Mouse (Mus musculus): ENCODE results near the gene Prr36. TPM values are rescaled to one million over a fixed set of nuclear protein-coding genes. Genes with fewer than 3 reads are reported as not detected.
A peak's percentile ranks its signal among the peaks of the same experiment; 100 is the strongest.

Gene Prr36
- polyA plus RNA-seq, 1 experiment from 2014 or later, result 4.4 TPM

DNA sequence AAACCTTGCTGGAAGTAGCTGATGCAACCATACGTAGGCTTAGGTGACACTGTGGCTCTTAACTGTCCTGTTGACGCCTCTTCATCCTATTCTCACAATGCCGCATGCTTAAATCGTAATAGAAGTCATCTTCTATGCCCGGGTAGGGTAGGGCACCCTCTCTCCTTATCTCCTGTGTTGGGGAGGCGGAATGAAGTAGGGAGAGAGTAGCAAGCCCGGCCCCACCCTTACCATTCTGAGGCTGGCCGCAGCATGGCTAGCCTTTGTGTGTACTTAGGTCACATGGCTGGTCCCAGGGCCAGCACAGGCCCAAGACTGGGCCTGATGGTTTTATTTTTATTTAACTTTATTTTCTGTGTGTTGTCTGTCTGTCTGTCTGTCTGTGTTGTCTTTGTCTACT is 30.0 kb upstream of the Prr36 start:
- H3K36me3 ChIP-seq (ENCODE audit: control insufficient read depth, insufficient read depth, low read length), result peaks cover 32% of the 10 kb centered on the region
- H3K4me1 ChIP-seq (replicated peaks; ENCODE audit: control insufficient read depth, insufficient read depth, low read length), result peaks cover 6% of the 10 kb centered on the region; the same call in 1 of the 2 replicates
- no peak overlapping the region for H3K27ac ChIP-seq (ENCODE audit: low read length)
- H3K27me3 ChIP-seq (ENCODE audit: control insufficient read depth, insufficient read depth, low read depth, low read length), result no peaks in the 10 kb centered on the region
- H3K4me2 ChIP-seq (ENCODE audit: low read depth, low read length), result no peak overlapping the region
- ATAC-seq (ENCODE audit: low read depth), result no peak
- WGBS, result 84% methylated on average over 8 of the region's 8 CpGs
- H3K9ac ChIP-seq (ENCODE audit: low read length), result no peak overlapping the region
- H3K4me3 ChIP-seq (ENCODE audit: low read length), result no peak overlapping the region
- no peaks in the 10 kb centered on the region for H3K9me3 ChIP-seq (ENCODE audit: control insufficient read depth, low read length)

DNA sequence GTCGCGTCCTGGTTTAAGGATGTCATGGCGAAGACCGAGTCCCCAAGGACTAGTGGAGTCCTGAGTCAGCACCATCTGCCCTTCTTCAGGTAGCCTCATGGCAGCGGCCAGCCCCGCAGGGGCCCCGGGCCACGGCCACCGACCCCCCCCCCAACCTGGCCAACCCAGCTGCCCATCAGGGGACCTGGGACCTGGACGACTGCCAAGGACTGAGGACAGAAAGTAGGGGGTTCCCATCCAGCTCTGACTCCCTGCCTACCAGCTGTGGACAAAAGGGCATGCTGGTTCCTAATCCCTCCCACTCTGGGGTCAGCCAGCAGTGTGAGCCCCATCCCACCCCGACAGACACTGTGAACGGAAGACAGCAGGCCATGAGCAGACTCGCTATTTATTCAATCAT is 28.5 kb upstream of the Prr36 start:
- no peak overlapping the region for H3K27ac ChIP-seq (ENCODE audit: low read length)
- no peaks in the 10 kb centered on the region for H3K27me3 ChIP-seq (ENCODE audit: control insufficient read depth, insufficient read depth, low read depth, low read length)
- H3K4me1 ChIP-seq (replicated peaks; ENCODE audit: control insufficient read depth, insufficient read depth, low read length), result peaks cover 8% of the 10 kb centered on the region
- H3K4me2 ChIP-seq (ENCODE audit: low read depth, low read length), result no peak overlapping the region
- H3K9ac ChIP-seq (ENCODE audit: low read length), result no peak overlapping the region
- H3K9me3 ChIP-seq (ENCODE audit: control insufficient read depth, low read length), result no peaks in the 10 kb centered on the region
- 93% methylated on average over 11 of the region's 13 CpGs for WGBS
- peaks cover 32% of the 10 kb centered on the region for H3K36me3 ChIP-seq (ENCODE audit: control insufficient read depth, insufficient read depth, low read length)
- H3K4me3 ChIP-seq (ENCODE audit: low read length), result no peak overlapping the region
- no peak for ATAC-seq (ENCODE audit: low read depth)

DNA sequence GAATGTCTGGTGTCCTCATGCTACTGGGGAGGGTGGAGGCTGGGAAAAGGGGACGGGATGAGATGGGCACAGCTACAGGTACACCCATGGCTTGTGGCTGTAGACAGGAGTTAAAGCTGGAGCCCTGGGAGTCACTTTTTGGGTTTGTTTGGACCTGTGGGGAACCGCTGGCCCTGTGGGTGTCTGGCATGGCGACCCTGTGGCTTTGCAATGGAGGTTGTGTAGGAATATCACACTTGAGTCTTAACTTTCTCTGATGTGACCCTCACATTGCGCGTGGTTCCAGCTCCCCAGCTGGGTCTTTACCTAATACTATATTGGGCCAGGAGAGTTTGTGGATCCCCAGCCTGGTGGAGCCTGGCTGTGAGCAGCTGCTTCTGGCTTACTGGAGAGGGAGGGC is 27.8 kb upstream of the Prr36 start:
- Histone ChIP-seq H3K27me3 (ENCODE audit: control insufficient read depth, insufficient read depth, low read depth, low read length) (no peaks in the 10 kb centered on the region), H3K4me2 (ENCODE audit: low read depth, low read length) (no peak overlapping the region), H3K9ac (ENCODE audit: low read length) (no peak overlapping the region), H3K36me3 (ENCODE audit: control insufficient read depth, insufficient read depth, low read length) (peaks cover 32% of the 10 kb centered on the region), H3K4me3 (ENCODE audit: low read length) (no peak overlapping the region), H3K4me1 (replicated peaks; ENCODE audit: control insufficient read depth, insufficient read depth, low read length) (peaks cover 12% of the 10 kb centered on the region), H3K9me3 (ENCODE audit: control insufficient read depth, low read length) (no peaks in the 10 kb centered on the region), H3K27ac (ENCODE audit: low read length) (no peak overlapping the region)
- ATAC-seq (ENCODE audit: low read depth), result no peak
- 95% methylated on average over 5 of the region's 5 CpGs for WGBS

DNA sequence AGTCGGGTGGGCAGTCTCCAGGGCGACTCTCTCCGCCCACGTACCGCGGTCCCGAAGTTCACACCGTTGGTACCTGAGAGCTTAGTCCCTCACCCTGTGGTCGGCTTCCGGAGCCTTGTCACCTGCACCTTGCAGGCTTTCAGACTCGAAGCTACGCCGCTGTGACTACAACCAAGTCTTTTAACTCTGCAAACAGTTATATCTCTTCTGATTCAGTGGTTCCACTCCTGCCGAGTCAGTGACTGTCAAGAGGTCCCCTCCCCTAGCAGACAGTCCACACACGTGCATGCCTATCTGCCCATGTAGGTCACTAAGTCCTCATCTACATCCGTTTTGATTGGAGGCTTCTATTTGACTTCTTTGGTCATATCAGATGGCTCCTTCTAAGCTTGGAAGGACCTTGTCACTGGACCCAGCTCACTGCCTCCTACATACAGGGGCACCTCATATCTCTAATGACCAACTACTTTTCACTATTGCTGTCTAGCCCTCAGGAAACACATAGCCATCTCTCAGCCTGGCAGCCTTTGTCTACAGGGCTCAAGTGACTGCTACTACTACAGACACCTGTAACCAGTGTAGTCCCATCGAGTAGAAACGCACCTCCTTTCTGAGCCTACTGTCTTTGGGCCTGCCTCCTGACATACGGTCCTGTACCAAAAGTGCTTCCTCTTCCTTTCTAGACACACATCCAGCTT is 22.1 kb upstream of the Prr36 start:
- peak; percentile 10 for ATAC-seq (ENCODE audit: low read depth)
- peaks cover 20% of the 10 kb centered on the region for H3K4me1 ChIP-seq (replicated peaks; ENCODE audit: control insufficient read depth, insufficient read depth, low read length)
- 9% methylated on average over 19 of the region's 19 CpGs for WGBS
- peak overlapping the region; percentile 80 for H3K4me3 ChIP-seq (ENCODE audit: low read length)
- peak overlapping the region; percentile 85 for H3K9ac ChIP-seq (ENCODE audit: low read length)
- peak overlapping the region; percentile 85 for H3K4me2 ChIP-seq (ENCODE audit: low read depth, low read length)
- no peaks in the 10 kb centered on the region for H3K27me3 ChIP-seq (ENCODE audit: control insufficient read depth, insufficient read depth, low read depth, low read length)
- no peaks in the 10 kb centered on the region for H3K9me3 ChIP-seq (ENCODE audit: control insufficient read depth, low read length)
- H3K36me3 ChIP-seq (ENCODE audit: control insufficient read depth, insufficient read depth, low read length), result peaks cover 13% of the 10 kb centered on the region
- peak overlapping the region; percentile 88; the same call in 1 of the 2 replicates for H3K27ac ChIP-seq (ENCODE audit: low read length)

DNA sequence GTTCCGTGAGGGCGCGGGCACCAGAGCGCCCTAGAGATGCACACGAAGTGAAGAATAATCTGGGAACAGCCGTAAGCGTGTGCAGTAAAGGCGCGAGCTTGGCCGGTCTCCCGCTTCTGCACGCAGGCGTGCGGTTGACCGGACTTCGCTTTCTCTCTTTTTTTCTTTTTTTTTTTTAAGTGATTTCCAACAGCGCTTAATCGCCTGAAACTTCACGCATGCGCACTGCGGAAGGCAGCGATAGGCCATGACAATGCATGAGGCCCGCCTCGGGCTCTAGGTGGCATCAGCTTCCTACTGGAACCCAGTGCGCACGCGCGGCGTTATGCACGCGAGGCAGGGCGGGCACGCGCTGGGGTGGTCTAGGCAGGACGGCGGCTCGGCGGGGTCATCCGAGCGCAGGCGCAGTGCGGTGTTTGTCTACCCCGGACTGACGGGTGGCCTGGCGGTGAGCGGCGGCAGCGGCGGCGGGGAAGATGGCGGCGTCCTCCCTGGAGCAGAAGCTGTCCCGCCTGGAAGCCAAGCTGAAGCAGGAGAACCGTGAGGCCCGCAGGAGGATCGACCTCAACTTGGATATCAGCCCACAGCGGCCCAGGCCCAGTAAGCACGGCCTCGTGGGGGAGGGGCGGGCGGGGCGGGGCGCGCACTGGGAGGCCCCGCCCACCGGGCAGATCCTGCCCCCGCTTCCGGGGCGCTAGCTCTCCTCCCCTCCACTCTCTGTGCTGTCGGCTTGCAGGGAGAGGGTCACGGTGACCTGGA is 21.4 kb upstream of the Prr36 start, which contains the start of the genes Map2k7 and Gm49320:
Map2k7 (plus strand) TSS at position 307 of the 759 bp plus-strand sequence.
Gm49320 (plus strand) TSS at position 432 of the 759 bp plus-strand sequence.
- ATAC-seq (ENCODE audit: low read depth), result peak; percentile 96
- Histone ChIP-seq H3K27ac (ENCODE audit: low read length) (peak within 1 kb of the TSS; percentile 95), H3K4me2 (ENCODE audit: low read depth, low read length) (peak within 1 kb of the TSS; percentile 85), H3K27me3 (ENCODE audit: control insufficient read depth, insufficient read depth, low read depth, low read length) (no peaks in the 10 kb centered on the region), H3K9ac (ENCODE audit: low read length) (peak within 1 kb of the TSS; percentile 85), H3K9me3 (ENCODE audit: control insufficient read depth, low read length) (no peaks in the 10 kb centered on the region), H3K36me3 (ENCODE audit: control insufficient read depth, insufficient read depth, low read length) (peaks cover 5% of the 10 kb centered on the region), H3K4me3 (ENCODE audit: low read length) (peak within 1 kb of the TSS; percentile 80), H3K4me1 (replicated peaks; ENCODE audit: control insufficient read depth, insufficient read depth, low read length) (peaks cover 20% of the 10 kb centered on the region)
- 0% methylated on average over 54 of the region's 71 CpGs for WGBS

DNA sequence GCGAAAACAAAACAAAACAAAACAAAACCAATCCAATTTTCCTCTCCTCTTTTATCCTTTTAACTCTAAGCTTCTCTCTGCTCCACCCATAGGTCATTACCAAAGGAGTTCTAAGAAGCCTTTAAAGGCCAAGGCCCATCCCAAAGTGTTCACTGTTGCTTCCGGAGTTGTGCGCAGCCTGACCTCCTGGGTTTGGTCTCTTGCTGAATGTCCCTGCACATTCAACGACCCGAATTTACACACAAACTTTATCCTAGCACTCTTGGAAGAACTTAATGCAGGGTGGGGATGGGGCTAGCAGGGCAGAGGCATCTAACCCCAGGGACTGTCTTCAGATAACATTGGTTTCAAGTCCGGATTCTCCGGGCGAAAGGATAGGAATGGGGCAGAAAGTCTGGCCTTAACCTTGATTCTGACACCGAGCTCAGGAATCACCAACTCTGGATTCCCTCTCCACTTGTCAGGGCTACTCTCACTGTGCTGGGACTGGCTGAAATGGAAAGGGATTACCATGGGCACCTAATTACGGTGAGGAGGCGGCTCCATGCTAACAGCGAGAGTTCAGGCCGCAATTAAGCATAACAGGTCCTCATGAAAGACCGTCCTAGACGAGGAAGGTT is 20.7 kb upstream of the Prr36 start:
- peak overlapping the region; percentile 80 for H3K4me3 ChIP-seq (ENCODE audit: low read length)
- H3K9ac ChIP-seq (ENCODE audit: low read length), result peak overlapping the region; percentile 78
- no peaks in the 10 kb centered on the region for H3K9me3 ChIP-seq (ENCODE audit: control insufficient read depth, low read length)
- no peaks in the 10 kb centered on the region; the same call in 1 of the 2 replicates for H3K36me3 ChIP-seq (ENCODE audit: control insufficient read depth, insufficient read depth, low read length)
- H3K27ac ChIP-seq (ENCODE audit: low read length), result peak overlapping the region; percentile 95
- ATAC-seq (ENCODE audit: low read depth), result no peak
- peak overlapping the region; percentile 67 for H3K4me2 ChIP-seq (ENCODE audit: low read depth, low read length)
- H3K4me1 ChIP-seq (replicated peaks; ENCODE audit: control insufficient read depth, insufficient read depth, low read length), result peaks cover 20% of the 10 kb centered on the region
- 19% methylated on average over 15 of the region's 15 CpGs for WGBS
- no peaks in the 10 kb centered on the region for H3K27me3 ChIP-seq (ENCODE audit: control insufficient read depth, insufficient read depth, low read depth, low read length)

DNA sequence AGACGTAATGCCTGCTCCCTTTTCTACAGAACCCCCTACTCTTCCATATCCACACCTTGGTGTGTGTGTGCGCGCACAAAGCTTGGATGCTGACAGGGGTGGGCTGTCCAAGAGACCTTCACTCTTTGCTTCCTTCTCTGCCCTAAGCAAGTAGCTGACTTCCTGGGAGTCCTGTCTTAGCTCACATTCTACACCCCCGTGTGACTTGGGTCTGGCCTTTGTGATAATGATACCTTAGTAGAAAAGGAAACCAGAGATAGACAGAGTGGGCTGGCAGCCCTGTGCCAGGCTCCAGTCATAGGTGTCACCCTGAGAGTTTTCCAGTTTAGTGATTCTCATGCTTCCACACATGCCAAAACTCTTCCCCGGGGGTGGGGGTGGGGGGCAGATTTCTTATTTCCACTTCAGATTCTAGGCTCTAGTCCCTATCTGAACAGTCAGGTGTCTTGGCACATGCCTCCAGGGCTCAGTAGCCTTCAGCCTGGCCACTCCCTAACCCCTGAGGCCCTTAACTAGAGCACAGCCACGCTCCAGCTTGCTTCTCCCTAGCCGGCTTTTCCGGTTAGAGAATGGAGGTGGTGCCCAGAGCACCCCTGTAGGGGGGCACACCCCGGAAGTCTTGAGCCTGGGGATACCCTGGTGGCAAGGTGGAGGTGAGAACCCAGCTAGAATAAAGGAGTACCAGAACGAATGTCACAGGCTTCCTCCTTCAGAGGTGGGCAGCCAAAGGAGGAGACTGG is 13.5 kb upstream of the Prr36 start:
- Histone ChIP-seq H3K9me3 (ENCODE audit: control insufficient read depth, low read length) (no peaks in the 10 kb centered on the region), H3K4me2 (ENCODE audit: low read depth, low read length) (no peak overlapping the region), H3K27ac (ENCODE audit: low read length) (0 out of 2 replicates have a peak overlapping the region, but pooled peaks have one; percentile 36), H3K4me1 (replicated peaks; ENCODE audit: control insufficient read depth, insufficient read depth, low read length) (no peaks in the 10 kb centered on the region), H3K4me3 (ENCODE audit: low read length) (no peak overlapping the region), H3K9ac (ENCODE audit: low read length) (no peak overlapping the region), H3K27me3 (ENCODE audit: control insufficient read depth, insufficient read depth, low read depth, low read length) (peaks cover 7% of the 10 kb centered on the region), H3K36me3 (ENCODE audit: control insufficient read depth, insufficient read depth, low read length) (no peaks in the 10 kb centered on the region)
- WGBS, result 47% methylated on average over 10 of the region's 10 CpGs
- peak; percentile 75 for ATAC-seq (ENCODE audit: low read depth)

DNA sequence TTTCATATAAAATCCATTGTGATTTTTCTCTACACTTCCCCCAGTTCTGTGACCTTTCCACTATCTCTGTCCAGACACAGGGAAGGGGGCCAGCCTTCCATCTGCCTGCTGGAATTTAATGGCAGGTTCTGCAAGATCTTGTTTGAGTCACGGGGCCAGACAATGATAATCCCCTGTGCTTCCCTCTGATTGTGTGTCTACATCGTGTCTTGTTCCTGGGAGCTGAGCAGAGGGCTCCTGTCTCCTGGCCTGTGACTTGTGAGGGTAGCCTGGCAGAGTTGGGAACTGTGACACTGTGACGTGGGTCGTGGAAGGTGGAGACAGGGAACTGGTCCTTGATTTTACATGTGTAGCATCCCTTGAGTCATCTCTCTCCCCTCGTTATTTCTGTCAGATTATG is 12.5 kb upstream of the Prr36 start:
- H3K4me3 ChIP-seq (ENCODE audit: low read length), result no peak overlapping the region
- H3K4me2 ChIP-seq (ENCODE audit: low read depth, low read length), result no peak overlapping the region
- H3K27me3 ChIP-seq (ENCODE audit: control insufficient read depth, insufficient read depth, low read depth, low read length), result peaks cover 7% of the 10 kb centered on the region
- H3K4me1 ChIP-seq (replicated peaks; ENCODE audit: control insufficient read depth, insufficient read depth, low read length), result no peaks in the 10 kb centered on the region
- H3K9ac ChIP-seq (ENCODE audit: low read length), result no peak overlapping the region
- 72% methylated on average over 5 of the region's 5 CpGs for WGBS
- H3K9me3 ChIP-seq (ENCODE audit: control insufficient read depth, low read length), result no peaks in the 10 kb centered on the region
- no peak for ATAC-seq (ENCODE audit: low read depth)
- H3K36me3 ChIP-seq (ENCODE audit: control insufficient read depth, insufficient read depth, low read length), result no peaks in the 10 kb centered on the region
- no peak overlapping the region for H3K27ac ChIP-seq (ENCODE audit: low read length)
